Mouse (Mus musculus): ENCODE results near the gene Lcn9.
A peak's percentile ranks its signal among the peaks of the same experiment; 100 is the strongest.
"Not testable (repeated sequence)": the region's sequence is repeated elsewhere in the genome, so short reads cannot be mapped to it uniquely, and the experiment has no call there.

Lcn9 gene

DNA sequence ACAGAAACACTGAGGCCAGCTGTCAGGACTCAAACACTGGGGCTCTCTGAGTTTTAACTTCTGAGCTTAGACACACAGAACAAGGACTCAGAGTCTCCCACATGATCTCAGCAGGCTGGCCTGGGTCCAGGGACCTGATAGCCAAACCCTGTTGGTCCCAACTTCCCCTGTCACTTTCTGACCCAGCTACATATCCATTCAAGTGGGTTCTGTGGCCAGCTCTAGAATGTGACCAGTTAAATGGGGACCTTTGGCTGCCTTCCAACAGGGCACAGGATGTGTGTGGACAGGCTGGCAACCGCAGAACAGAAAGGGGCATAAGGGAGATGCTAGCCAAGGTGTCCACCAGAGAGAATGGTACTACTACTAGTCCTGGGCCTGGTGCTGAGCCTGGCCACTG is at the start of gene Lcn9:
Gene Lcn9 (plus strand): TSS at position 348 of the 400 bp plus-strand sequence.
- DNase-seq: no peak

DNA sequence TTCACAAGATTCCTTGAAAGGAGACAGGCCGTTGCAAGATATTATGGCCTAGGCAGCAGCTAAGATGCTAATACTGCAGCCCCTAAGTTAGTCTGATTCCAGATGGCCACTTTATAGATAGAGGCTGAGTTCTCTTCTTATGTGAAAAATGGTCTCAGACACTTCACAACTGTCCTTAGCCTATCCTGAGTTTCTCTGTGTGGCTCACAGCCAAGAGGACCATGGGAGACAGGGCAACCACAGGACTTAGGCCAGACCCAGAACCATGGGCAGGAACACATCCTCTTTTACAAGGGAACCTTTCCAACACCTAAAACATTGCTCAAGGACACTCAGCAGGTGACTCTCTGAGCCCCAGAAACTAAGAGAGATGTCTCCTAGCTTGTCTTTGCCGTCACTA is 49.4 kb upstream of the Lcn9 start:
- no peak for DNase-seq

DNA sequence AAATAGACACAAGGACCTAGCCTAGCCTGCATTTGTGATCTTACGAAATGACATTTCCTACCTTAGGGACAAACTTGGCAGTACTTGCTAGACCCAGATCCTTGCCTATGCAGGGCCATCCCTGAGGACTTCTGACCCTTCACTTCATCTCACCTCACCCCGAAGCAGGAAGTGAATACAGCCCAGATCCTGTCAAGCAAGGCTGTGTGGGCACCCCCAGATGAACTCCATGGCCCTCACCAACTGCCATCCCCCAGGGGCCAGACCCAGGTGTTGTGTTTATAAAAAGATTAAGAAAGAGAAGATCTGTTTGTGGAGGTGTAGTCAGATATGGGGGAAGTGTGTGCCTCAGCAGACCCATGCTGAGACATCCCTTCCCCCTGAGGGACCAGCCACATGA is 48.3 kb upstream of the Lcn9 start:
- DNase-seq: no peak

DNA sequence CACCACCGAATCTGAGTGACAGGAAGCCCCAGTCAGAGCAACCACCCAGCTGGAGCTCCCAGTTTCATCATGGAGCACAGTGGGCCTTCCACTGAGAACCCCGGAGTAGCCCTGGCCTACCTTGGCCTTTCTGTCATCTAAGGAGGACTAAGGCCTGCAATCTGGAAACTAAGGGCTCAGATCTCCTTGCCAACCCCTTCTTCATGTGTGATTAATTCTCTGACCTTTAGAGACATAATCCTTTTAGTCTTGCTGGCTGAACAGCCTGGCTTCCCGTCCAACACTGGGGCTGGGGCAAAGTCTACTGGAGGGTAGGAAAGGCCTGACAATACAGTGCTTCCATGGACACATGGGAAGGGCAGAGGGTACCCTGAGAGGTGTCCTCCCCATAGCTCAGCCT is 47.0 kb upstream of the Lcn9 start:
- no peak for DNase-seq

DNA sequence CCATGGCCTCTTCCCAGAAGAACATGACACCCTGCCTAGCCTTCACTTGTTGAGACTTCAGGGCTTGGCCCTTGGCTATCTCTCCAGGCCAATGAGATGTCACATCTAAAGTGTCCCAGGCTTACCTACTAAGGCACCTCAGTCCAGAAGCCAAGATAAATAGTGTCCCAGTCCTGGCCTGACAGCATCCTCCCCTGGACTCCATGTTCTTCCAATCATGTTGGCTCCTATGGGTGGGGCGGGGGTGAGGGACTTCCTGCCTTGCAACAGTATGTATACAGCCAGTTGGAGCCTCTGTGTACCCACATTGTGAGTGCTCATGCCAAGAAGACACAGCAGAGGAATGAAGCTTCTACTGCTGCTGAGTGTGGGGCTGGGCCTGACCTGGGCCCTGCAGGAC is 46.2 kb upstream of the Lcn9 start, which contains the start of gene Lcn11:
Gene Lcn11 (plus strand): TSS at position 301 of the 400 bp plus-strand sequence.
- no peak for DNase-seq

DNA sequence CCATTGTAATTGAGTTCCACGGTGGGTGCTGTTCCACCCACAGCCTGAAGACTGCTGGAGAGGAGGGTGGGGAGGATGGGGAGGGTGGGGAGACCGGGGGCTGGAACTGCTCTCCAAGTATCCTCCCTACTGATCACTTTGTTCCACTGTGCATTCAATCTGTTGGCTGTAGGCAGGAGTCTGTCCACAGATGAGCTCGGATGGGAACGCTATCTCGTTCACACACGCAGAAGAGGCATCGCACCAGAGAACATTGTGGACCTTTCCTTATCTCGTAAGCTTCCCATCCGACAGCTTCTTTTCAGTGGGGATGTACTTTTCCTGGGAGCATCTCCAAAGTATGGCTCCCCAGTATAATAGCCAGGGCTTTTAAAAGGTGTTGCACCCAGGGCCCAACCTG is 43.9 kb upstream of the Lcn9 start:
- DNase-seq: no peak

DNA sequence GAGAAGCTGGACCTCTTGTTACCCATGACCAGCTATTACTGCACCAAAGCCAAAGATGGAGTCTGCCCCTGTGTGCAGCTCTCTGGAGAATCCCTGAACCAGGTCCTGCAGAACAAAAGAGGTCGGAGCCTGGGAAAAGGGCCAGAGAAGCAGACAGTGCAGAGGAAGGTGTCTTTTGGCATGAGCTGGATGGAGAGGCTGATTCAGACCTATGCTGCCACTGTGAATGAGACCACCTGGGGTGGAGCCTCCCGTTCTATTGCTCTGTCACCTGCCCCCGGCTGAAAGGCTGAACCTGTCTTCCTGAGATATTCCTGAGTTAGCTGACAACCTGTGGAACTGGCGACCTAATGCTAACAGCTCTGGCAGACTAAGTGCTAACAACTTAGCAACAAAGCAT is 42.0 kb upstream of the Lcn9 start:
- no peak for DNase-seq

DNA sequence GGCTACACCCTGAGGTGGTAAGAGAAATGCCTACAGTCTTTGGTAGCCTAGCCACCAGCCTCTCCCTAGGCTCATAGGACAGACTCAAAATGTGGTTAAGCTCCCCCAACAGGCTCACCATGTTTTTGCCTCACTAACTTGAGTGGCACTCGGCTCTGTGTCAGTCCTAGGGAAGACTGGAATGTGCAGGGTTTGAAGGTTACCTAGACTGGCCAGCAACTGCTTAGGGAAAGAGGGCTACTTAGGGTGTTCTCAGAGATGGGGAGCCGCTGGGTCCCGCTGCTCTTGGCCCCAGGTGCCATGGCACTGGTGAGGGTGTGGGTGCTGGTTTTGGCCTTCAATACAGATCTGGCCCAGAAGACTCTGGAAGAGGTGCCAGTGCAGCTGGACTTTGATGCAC is 41.0 kb upstream of the Lcn9 start, which contains the start of gene Gm13539:
Gene Gm13539 (plus strand): TSS at position 301 of the 400 bp plus-strand sequence.
- DNase-seq: no peak

DNA sequence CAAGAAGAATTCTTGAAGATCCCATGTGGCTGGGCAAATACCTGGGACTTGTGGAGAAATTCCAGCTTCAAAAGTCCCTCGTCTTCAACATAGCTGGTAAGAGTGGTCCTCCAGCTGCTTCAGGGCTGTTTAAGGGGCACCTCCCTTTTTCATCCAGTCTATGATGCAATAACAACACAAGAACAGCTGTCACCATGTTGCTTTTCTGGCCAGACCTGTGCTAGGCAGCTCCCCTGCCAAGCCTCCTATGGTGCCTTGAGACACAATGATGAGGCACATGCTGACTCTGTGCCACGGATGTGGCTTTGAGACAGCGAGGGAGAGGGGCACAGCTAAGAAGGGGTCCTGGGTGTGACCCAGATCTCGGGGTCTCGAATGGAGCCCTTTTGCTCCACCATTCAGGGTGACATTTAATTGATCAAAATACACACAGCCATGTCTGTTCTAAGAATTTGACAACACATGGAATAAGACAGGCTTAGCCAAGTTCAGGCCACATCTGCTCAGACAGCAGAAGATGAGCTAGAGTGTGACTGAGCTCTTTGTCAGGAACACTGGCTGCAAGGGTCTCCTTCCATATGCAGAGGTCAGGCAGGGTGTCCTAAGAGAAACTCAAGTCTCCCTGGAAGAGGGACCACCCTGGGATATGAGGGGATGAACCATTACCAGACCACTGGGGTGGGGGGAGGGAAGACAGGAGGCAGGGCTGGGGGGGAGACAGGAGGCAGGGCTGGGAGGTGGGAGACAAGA is 37.2 kb upstream of the Lcn9 start:
- DNase-seq: no peak

DNA sequence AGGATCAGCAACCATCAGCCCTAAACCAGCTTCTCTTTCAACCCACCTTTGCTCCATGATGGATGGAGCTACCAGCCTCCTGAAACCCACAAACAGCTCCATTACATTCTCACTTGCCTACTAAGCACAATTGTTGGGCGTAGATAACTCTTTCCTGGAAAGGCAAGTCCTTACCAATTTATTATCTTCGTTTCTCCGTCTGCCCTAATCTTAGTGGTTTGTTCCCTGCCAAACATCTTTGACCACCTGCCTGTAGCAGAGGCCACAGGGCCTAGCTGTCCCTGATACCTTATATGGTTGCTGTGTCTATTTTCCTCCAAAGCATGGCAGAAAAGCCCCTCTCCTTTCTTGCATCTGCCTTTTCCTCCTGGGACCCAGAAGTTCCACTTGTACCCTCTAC is 33.9 kb upstream of the Lcn9 start:
- no peak for DNase-seq

DNA sequence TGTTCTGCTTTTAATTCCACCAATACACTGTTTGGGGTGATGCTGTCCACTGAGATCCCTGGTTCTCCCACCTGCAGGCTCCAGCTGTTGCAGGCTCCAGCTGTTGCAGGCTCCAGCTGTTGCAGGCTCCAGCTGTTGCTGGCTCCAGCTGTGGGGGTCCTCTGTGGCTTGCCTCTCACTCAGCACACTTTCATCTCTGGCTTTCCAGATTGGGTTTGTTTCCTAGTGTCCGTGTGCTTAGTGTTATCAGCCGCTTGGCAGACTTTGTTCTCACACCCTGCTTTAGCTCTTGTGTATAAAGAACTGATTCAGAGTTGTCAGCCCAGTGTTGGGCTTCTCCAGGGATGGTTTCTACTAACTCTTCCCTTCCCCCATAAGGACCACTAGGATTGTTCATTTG is 25.3 kb upstream of the Lcn9 start:
- no peak for DNase-seq

DNA sequence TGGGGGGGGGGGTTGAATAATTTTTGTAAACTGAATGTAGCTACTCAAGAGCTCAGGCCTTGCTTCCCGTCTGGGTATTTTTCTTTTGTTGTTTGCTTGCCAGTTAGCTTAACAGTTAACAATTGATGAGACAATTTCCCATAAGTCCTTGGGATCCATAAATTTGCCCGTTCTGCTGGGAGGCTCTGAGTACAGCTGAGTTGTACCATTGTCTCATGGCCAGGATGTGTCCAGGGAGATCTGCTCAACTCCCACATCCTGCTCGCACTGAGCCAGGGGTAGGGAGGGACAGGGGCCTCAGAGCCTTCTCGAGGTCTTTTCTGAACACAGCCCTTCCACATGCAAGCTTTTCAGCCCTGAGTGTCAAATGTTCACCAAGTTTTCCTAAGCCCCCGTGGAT is 24.9 kb upstream of the Lcn9 start:
- DNase-seq: no peak

DNA sequence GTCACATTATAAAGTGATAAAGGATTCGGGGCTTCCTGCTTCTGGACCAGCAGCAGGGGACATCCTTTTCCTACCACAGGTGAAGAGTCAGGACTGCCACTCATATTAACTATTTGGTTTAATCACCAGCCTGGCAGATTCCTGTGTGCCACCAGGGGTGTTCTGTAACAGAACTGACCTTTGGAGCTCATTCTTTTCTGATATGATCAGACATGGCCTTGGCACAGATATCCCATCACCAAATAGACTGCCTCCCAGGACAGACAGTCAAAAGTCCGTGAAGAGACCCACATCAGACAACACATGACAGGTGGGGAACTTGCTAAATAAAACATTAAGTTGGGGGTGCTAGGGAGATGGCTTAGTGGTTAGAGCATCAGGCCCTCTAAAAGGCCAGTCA is 11.2 kb upstream of the Lcn9 start:
- no peak for DNase-seq

DNA sequence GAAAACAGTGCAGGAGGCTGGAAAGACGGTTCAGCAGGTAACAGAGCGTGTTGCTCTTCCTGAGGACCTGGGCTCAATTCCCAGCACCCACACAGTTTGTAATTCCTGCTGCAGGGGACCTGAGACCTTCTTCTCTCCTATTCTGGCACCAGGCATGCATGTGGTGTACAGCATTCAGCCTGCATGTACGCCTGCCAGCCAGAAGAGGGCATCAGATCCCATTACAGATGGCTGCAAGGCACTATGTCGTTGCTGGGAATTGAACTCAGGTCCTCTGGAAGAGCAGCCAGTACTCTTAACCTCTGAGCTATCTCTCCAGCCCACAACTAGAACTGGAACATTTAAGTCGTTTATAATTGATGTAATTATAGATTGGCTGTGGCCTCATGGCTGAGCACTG is 9.6 kb upstream of the Lcn9 start:
- DNase-seq: no peak

DNA sequence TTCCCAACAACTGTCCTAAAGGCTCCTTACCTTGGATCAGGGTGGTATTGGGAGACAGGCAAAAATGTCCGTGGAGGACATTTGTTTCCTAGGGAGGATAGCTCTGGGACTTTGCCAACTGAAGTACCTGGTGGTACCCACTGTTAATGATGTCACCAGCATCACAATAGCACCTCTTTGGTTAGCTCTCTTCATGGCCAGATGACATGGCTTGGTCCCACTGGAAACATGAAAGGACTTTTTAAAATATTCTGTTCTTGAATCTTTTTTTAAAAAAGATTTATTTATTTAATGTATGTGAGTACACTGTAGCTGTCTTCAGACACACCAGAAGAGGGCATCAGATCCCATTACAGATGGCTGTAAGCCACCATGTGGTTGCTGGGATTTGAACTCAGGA is 7.2 kb upstream of the Lcn9 start, which contains the start of gene Glt6d1:
Gene Glt6d1 (minus strand): TSS at position 101 of the 400 bp plus-strand sequence.
- DNase-seq: not testable (repeated sequence)

DNA sequence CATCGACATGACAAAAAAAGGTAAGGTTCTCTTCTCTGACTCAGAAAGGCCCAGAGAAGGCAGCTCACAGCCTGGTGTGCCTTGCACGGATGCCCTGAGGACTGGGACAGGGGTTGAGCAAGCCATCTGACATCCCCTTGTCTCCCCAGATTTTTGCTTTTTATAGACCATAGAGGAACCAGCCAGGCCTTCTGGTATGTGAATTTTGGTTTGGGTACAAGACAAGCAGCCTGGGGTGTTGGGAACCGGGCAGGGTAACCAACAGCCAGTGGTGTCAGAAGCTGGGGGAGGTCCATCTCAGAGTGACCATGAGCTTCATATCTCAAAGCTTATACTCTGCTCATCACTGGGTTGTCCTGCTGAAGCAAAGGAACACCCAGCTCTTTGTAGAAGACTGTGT is 1.8 kb downstream of the Lcn9 start:
- DNase-seq: no peak

DNA sequence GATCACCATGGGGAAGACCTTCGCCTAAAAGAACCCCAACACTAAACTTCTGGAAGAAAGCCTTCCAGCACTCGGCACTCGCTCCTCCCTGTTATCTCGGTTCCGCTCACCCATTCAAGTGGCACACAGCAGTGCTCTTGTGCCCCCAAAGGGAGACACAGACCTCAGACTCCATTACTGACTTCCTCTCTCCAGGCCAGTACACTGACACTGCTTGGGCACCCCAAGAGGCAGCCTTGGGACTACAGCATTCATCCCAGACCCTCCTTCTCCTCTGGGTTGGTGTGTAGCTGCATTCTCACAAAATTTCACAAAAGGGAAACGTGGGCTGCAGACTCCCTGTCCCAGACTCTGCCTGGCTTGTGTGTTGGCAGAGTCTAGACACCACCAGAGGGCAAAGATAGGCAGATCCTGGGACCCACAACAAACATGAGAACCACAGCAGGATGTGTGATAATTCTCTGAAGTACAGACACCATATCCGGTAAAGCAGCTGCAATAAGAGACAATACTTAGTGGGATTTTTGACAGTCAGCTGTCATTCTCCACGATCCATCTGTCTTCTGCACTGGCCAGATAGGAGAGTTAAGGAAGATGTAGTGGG is 5.5 kb downstream of the Lcn9 start:
- DNase-seq: peak; percentile 52

DNA sequence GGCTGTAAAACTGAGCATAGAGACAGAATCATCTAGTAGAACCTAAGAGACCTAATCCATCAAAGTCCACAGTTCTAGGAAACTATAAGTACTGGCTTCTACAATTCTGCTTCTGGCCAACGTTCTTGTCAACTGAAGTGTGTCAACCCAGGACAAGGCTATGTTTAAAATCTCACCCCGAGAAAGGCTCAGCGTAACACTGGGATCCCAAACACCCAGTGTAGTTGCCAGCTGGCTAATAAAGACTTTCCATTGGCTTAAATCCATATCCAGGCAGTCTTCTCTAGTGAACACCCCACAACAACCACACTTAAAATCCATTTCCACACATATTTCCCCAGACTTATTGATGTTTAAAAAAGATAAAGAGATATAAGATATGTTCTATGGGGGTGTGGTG is 7.8 kb downstream of the Lcn9 start:
- no peak for DNase-seq

DNA sequence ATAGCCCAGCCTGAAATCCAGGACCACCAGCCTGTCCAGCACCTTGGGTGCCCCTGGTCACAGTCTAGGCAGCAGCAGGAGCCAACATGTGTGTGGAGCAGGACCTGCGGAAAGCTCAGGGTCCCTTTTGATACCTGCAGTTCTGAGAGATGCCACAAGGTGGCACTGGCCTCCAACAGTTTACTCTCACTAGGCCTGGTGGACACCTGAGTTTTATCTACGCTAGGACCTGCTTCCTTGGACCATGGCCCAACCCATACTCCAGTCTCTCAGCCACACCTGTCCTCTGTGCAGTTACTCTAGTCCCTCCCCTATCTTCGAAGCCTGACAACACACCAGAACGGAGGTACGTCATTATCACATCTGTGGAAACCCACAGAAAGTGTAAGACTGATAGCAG is 13.3 kb downstream of the Lcn9 start:
- peak; percentile 64 for DNase-seq

DNA sequence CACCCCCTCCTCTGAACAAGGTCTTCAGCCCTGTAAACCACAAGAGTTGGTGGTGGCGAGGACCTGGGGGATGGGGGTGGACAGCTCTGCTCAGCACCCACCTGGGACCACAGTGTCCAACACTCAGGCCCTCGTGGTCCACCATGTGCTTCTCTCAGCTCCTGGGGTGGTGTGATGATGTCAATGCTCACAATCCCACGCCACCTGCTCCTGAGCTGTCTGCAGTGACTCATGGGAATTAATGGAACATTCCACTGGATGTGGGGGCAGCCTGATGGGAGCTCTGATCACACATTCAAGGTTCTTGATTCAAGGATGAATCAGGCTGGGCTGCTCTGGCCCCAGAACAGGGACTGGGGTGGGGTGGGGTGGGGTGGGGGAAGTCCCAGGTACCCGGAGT is 19.2 kb downstream of the Lcn9 start:
- no peak for DNase-seq

DNA sequence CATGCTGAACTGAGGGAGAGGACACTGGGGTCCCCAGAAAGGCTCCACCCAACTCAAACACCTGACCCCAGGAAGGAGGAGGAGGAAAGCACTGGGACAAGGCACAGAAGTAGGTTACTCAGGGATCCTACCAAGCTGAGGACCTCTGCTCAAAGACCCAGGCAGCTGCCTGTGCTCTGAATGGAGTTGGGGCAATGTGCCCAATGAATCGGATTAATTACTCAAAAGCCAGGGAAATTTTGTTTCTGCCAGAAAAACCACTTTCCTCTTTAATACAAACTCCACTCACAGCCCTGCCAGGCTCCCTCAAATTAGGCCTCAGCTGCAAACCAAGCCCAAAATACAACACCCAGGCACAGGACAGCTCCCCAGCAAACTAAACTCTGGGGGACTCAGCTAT is 19.8 kb downstream of the Lcn9 start:
- no peak for DNase-seq

DNA sequence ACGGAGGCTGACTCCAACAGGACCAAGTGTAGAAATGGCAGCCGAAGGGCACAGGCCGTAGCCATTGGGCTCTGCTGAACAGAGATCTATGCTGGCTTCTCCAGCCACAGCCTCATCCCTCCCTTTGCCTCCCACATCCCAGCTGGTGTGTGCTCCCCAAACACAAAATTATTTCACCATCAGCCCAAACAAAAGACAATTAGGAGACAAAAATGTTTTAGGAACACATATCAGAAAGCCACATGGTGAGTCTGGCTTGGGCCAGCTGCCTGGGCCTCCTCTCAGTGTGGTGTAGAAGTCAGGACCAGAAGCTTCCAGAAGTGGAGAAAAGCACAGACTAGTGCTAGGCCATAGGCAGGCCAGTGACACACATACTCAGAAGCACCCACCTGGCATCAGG is 21.1 kb downstream of the Lcn9 start:
- DNase-seq: no peak

DNA sequence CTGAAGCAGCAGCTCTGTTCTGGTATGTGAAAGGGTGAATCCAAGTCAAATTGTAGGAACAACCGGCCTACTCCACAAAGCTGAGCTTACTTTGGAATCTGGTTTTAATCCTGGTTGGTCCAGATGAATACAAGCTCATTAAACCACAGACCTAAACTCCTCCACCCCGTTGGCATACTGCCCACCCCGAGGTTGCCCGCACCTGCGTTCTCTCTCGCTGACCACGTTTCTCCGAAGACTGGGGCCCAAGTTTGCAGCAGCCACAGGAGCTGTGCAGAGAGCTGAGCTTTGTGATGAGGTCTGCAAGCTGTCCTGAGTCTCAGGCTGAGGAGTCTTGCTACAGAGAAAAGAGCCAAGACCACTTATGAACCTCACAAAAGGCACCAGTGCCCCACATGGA is 23.6 kb downstream of the Lcn9 start:
- DNase-seq: no peak

DNA sequence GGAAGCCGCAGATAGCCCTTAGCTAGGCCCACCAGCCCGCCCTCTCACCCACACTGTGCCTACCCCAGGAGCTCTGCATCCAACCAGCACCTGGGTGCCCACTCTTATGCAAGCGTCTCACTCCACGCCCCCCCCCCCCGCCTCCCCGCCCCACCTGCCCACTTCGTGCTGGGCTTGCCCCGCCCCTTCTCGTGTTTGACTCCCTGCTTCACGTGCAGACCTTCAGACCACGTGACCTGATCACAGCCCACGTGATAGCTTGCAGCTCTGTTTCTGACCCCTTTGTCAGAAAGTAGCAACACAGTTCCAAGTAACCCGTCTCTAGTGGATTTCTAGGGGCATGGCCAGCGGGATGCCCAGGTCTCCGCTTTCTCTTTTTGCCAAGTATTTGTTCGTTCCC is 24.3 kb downstream of the Lcn9 start, which contains the start of gene Sohlh1:
Gene Sohlh1 (minus strand): TSS at position 23 of the 400 bp plus-strand sequence.
- no peak for DNase-seq

DNA sequence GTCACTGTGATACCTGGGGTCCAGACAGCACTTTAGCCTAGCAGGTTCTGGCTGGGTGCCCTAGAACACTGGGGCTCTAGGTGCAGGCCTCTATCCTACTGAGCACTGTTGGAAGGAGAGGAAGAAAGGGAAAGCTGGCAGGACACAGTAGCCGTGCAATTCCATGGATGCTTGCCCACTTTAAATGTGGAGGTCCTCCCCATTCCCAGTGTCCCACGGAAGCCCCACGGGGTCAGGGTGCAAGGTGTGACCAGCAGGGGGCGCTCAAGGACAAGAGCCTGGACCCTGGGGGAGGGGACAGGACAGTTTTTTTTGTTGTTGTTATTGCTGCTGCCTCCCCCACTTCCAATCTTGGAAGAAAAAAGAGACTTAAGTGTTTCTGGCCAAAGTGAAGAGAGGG is 27.4 kb downstream of the Lcn9 start:
- peak; percentile 63 for DNase-seq

All from thymus, postnatal 25 days (tissue).